Mouse (Mus musculus): ENCODE measurements around the gene Wnt7a.

The Wnt7a gene

DNA sequence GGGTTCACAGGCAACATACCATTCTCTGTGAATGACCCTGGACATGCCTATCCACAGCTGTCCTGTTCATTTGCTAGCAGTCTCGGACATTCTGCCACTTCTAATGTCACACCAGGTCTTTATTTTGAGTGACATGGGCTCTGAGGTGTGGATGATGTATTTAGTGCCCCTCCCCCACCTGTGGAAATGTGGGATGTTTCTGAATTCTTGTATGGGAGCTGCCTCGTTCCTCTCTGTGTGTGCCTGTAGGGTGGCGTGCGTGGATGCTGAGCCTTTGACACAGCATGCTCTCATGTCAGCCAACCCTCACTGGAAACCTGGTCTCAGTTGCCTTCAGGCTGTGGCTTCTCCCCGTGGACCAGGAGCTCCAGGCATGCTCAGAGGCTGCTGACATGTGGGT is 66.1 kb downstream of the Wnt7a start:
- no peak for DNase-seq (ENCODE audit: low read depth in 1 of 2, low spot score in 2 of 2)

DNA sequence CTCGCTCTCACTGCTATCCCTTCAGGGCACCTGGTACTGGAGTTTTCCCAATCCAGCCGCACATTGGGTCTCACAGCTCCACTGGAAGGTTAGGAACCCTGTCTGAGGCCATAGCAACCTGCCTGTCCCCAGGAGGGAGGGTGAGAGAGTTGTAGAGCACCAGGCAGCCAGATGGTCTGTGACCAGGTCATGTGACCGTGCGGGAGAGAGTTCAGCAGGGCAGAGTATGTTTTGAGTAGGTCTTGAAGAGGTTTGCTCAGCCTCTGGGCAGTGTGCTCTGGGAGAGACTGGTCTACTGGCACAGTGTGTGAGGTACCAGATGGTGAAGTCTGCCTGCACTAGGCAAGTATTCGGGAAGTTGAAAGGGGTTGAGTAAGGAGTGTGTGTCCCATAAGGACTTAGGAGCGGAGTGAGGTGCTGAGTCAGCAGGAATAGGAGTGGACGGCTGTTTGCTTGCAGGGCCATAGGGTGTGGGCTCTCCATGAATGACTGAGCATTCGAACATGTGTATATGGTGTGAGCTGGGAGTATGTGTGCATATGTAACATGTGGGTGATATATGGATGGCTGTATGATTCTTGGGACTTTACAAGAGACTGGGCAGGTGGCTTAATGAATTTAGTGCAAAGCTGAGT is 71.4 kb downstream of the Wnt7a start:
- DNase-seq (ENCODE audit: low read depth in 1 of 2, low spot score in 2 of 2), result no peak

DNA sequence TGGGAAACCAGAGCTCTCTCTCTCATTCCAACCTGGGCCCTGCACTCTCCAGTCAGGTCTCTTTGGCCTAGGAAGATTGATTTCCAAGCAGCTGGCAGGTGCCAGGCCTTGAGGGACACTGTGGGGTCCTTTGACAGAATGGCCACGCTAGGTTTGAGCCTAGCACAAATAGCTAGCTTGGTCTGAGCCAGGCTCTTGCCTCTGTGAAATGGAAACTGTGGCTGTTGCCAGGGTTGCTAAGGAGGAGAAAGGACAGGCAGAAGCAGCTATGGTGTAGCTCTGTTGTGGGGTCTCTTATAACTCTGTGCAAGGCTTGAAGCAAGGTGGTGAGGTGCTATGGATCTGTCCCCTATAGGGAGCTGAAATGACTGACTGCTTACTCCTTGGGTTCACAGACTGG is 75.7 kb downstream of the Wnt7a start:
- DNase-seq (ENCODE audit: low read depth in 1 of 2, low spot score in 2 of 2), result no peak

DNA sequence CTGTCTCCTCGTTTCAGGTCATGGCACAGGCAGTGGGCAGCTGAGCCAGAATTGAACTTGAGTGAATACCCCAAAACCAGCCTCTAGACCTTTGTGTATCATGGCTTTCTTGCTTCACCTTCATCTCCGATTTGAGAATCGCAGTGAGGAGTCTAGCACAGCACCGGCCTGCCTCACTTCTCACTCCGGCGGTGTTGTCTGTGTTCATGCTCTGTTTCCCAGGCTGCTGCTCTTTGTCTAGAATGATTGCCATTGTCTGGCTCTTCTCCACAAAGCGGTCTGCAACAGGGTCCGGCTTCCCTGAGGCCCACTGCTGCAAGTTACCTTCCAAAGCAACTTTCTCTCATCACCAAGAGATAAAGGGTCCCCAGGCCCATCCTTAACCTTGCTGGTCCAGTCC is 79.3 kb downstream of the Wnt7a start:
- DNase-seq (ENCODE audit: low read depth in 1 of 2, low spot score in 2 of 2), result no peak

DNA sequence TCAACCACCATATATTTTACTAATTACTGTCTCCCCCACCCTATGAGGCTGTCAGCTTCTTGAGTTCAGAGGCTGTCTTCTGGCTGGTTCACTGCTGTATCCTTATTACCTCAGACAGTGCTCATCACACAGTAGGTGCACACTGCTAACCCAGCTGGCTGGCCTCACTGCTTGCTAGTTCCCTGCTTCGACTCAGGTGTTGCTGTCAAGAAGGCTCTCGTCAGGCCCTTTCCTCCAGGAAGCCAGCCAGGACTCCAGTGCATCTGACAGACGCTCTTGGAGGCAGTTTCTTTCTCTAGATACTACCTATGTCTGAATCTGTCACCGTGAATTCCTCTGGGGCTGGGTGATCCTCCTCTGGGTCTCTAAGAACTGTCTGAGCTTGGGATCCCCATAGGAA is 85.6 kb downstream of the Wnt7a start:
- no peak for DNase-seq (ENCODE audit: low read depth in 1 of 2, low spot score in 2 of 2)

DNA sequence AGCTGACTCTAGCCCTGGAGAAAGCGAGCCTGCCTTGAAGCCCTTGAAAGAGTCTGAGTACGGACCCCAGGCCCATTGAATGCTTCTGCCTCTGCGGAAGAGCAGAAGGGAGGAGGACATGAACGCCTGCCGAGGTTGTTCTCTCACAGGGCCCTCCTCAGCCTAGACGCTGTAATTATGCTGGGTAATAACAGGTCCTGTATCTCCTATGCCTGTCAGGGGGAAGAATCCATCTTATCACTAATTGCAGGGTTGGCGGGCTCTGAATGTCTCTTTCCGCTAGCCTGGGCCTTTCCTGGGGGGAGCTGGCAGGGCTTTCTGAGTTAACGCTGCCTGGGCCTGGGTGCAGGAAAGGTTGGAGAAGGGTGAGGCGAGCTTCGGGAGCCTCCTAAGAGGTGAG is 86.4 kb downstream of the Wnt7a start:
- DNase-seq (ENCODE audit: low read depth in 1 of 2, low spot score in 2 of 2), result no peak

DNA sequence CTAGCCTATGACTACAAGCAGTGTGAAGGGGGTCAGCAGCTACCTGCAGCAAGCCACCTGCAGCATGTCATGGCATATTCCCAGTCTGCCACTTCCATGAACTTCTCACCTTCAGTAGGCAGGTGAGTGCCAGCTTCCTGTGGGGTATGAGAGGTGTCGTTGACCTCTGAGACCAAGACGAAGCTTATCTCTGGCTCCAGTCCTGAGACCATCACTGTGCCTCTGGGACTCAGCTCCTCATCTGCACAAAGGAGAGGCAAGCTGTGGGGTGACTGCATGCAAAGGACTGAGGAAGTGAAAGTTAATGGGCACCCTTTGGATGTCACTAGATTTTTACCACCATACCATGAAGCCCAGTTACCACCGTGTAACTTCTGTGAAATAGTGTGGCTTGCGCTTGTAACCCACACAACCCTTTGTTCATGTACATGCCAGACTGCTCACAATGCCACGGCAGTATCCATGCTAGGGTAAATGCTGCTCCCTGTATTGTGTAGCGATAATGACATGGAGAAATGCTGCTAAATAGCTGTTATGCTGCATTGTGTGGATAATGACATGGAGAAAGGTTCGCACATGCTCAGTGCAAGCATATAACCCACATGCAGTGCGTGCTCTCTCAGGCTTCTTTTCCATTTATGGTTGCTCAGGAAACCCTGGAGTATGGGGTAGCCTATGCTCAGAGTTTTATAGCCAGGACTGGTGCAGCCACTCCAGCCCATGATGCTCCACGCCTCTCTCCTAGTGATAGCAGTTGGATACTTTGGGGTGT is 89.0 kb downstream of the Wnt7a start:
- DNase-seq (ENCODE audit: low read depth in 1 of 2, low spot score in 2 of 2), result no peak

All from monocyte, adult 2 months (primary cell).